Mouse (Mus musculus) CH12.LX (cell line): ENCODE measurements around the gene Pet100.

Experiments used
- CHD1 ChIP-seq: IDR thresholded peaks from 2 replicates; pipeline ENCODE4 v1.6.1; 2012; ENCODE audit warnings: low read depth, low read length, improper control_type of control experiment, inconsistent platforms
- CTCF ChIP-seq, 2 experiments: IDR thresholded peaks in 1 of 2; conservative IDR thresholded peaks in 1 of 2; 2 replicates each; pipeline ENCODE4 v1.5.1; 2011 to 2012; ENCODE audit warnings: low read depth in 2 of 2, low read length in 2 of 2, improper control_type of control experiment in 1 of 2, inconsistent platforms in 1 of 2, mild to moderate bottlenecking in 1 of 2, moderate library complexity in 1 of 2
- EP300 ChIP-seq: IDR thresholded peaks from 2 replicates; pipeline ENCODE4 v1.6.1; 2011; ENCODE audit warnings: low read length, improper control_type of control experiment
- MXI1 ChIP-seq: IDR thresholded peaks from 2 replicates; pipeline ENCODE4 v1.6.1; 2011; ENCODE audit warnings: mild to moderate bottlenecking, low read depth, low read length, improper control_type of control experiment
- POLR2A ChIP-seq: IDR thresholded peaks from 2 replicates; pipeline ENCODE4 v1.6.1; 2011; ENCODE audit warnings: low read depth, mild to moderate bottlenecking, improper control_type of control experiment, low read length
- RCOR1 ChIP-seq: conservative IDR thresholded peaks from 2 replicates; pipeline ENCODE4 v1.6.1; 2012; ENCODE audit warnings: low read depth, mild to moderate bottlenecking, inconsistent platforms, low read length, improper control_type of control experiment
- TBP ChIP-seq: conservative IDR thresholded peaks from 2 replicates; pipeline ENCODE4 v1.6.1; 2011; ENCODE audit warnings: low read depth, low read length, improper control_type of control experiment
- ZC3H11A ChIP-seq: IDR thresholded peaks from 2 replicates; pipeline ENCODE4 v1.6.1; 2012; ENCODE audit warnings: low read depth, mild to moderate bottlenecking, inconsistent platforms, low read length, improper control_type of control experiment
- ZKSCAN1 ChIP-seq: IDR thresholded peaks from 2 replicates; pipeline ENCODE4 v1.6.1; 2012; ENCODE audit warnings: low read depth, inconsistent platforms, low read length, improper control_type of control experiment, borderline replicate concordance
- ZMIZ1 ChIP-seq: IDR thresholded peaks from 2 replicates; pipeline ENCODE4 v1.6.1; 2012; ENCODE audit warnings: low read depth, mild to moderate bottlenecking, inconsistent platforms, low read length, improper control_type of control experiment

DNA sequence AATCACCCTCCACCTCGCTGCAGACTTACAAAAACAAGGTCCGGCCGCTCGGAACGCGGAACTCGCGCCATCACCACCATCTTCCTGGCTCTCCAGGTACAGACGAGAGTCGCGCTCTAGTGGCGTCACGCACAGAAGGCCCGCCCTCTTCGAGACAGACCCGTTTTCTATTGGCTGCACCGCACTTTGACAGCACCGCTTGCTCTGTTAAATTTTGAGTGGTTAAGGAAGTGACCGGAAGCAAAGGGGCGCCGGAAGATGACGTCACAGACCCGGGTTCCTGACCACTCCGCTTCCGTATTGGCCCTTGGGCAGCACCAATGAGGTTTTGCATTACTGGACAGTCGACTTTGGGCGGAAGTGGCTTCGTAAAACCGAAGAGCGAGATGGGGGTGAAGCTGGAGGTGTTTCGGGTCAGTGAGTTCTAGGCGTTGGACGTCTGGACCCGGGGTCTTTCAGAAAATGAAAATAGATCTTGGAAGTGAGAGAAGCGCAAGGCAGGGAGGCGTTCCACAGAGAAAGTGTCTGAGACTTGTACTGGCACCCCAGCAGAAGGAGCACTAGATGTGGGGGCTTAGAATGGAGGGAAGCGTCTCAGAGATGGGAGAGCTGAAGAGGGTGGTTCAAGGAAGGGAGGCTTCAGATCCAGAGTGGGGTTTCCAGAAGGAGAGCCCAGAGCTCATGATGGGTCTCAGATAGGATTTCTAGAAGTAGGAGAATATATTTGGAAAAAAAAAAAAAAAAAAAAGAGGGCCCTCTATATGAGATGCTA lies at the start of gene Pet100, which contains the start of gene Xab2:
- TF ChIP-seq CTCF (conservative IDR thresholded peaks at IDR 0.05 in 1 of 2, IDR thresholded peaks at IDR 0.05 in 1 of 2; ENCODE audit: low read depth in 2 of 2, low read length in 2 of 2) (no peak), RCOR1 (no peak), CHD1 (no peak), EP300 (no peak), POLR2A (peak; percentile 73), ZC3H11A (no peak), MXI1 (peak; percentile 78), ZMIZ1 (no peak), ZKSCAN1 (no peak), TBP (0 out of 2 replicates have a peak, but pooled peaks have one; percentile 35)
